Mouse (Mus musculus) heart, embryonic 12.5 days (tissue): ENCODE measurements at regions not wholly inside any gene's neighbourhood (a gene's known extent, or its start where the extent isn't known, plus 50 kb on each side); places are given as distances from the start of the nearest gene placed in this dataset.

Source experiments
- ATAC-seq: fragments of 200-750 bp; cut with Nextera tagmentation; 2 replicates; pipeline ENCODE4 v1.8.0; 2017; ENCODE audit warnings: moderate TSS enrichment, moderate library complexity; ENCODE audit not compliant: insufficient number of reproducible peaks, low FRiP score
- H3K27ac ChIP-seq: fragments of 300-500 bp; sonication (generic); 2 replicates; pipeline ENCODE4 v1.5.1; 2016; ENCODE audit warnings: mild to moderate bottlenecking, moderate library complexity; ENCODE audit not compliant: poor library complexity, severe bottlenecking
- H3K27me3 ChIP-seq: fragments of 300-500 bp; sonication (generic); replicated peaks from 2 replicates; pipeline ENCODE4 v1.6.1; 2016; ENCODE audit warnings: mild to moderate bottlenecking, moderate library complexity
- H3K36me3 ChIP-seq: fragments of 300-500 bp; sonication (generic); 2 replicates; pipeline ENCODE4 v1.6.1; 2016; ENCODE audit warnings: mild to moderate bottlenecking, moderate library complexity
- H3K4me1 ChIP-seq: fragments of 300-500 bp; sonication (generic); replicated peaks from 2 replicates; pipeline ENCODE4 v1.6.1; 2016; ENCODE audit warnings: mild to moderate bottlenecking
- H3K4me2 ChIP-seq: fragments of 300-500 bp; sonication (generic); 2 replicates; pipeline ENCODE4 v1.6.1; 2016; ENCODE audit warnings: mild to moderate bottlenecking, moderate library complexity
- H3K4me3 ChIP-seq: fragments of 300-500 bp; sonication (generic); 2 replicates; pipeline ENCODE4 v1.5.1; 2016; ENCODE audit warnings: mild to moderate bottlenecking
- H3K9ac ChIP-seq: fragments of 300-500 bp; sonication (generic); 2 replicates; pipeline ENCODE4 v1.6.1; 2016; ENCODE audit warnings: mild to moderate bottlenecking, moderate library complexity
- H3K9me3 ChIP-seq: fragments of 300-500 bp; sonication (generic); replicated peaks from 2 replicates; pipeline ENCODE4 v1.6.1; 2016; ENCODE audit warnings: mild to moderate bottlenecking, moderate library complexity
- WGBS: fragments of 180-500 bp; shearing (Covaris S2); methylation state at CpG from one replicate; pipeline ENCODE4 v1.1.7; 2016; 5-methylcytosine and 5-hydroxymethylcytosine counted together

- Histone ChIP-seq H3K36me3 (no peaks in the 10 kb centered on the region), H3K4me1 (peaks cover 25% of the 10 kb centered on the region), H3K4me2 (no peak overlapping the region), H3K4me3 (no peak overlapping the region), H3K9ac (no peak overlapping the region), H3K9me3 (peaks cover under 1% of the 10 kb centered on the region; the same call in 1 of the 2 replicates), H3K27me3 (0 out of 2 replicates have a peak, but pooled peaks cover under 1% of the 10 kb centered on the region), H3K27ac (no peak overlapping the region)
- WGBS: 83% methylated on average over 7 of the region's 7 CpGs
- 0 out of 2 replicates have a peak, but pooled peaks have one; percentile 29 for ATAC-seq
Observed at GRCm38 (mm10) chr6:6290427-6290826, 73.5 kb upstream of the Slc25a13 start.

DNA sequence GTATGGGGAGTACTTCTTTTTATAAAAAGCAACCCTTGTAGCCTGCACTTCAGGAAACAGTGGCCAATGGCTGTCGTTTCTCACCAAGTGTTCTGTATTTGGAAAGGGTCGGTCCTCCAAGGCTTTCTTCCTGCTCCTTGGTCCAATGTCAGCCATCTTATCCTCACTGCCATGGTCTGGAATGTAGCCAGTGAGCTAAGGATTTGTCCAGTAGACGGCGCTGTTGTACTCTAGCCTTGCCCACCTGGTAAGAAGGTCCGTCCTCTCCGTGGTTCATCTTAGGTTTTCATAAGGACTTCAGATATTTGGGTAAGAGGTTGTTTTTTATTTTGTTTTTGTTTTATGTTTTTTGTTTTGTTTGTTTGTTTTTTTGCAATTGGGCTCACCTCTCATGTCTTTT, 72.8 kb upstream of the Slc25a13 start:
- Histone ChIP-seq H3K27me3 (no peaks in the 10 kb centered on the region), H3K9ac (no peak overlapping the region)

DNA sequence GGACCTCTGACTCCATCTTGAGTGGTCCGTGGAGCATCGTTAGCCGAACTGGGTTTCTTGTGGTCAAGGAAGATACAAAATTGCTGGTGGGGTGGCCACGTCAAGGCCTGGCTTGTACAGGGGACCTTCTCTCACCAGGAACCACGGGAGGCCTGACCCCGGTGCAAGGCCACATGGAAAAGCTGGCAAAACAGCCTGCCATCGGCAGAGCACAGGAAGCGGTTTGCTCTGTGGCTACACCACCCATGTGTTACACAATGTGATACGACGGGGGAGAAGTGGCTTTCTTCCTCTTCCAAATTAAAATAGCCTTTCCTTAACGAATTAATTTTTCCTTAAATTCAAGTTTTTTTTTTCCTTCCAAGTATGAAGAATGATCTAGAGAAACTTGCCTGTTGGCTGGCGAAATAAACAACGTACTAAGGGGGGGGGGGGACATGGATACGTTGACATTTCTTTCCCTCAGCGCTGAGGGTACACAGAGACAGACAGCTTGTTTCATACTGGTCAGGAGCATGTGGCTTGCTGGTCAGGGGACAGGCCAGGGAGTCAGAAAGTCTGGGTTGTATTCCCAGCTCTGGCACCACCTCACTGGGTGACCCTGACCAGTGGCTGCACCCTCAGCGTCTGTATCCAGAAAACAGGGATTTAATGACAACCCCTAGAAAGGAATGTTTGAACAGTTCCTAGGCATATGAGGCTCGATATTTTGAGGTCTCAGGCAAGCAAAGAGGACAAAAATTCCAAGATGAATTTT, 64.0 kb upstream of the Slc25a13 start:
- Histone ChIP-seq H3K4me1 (no peaks in the 10 kb centered on the region), H3K36me3 (no peaks in the 10 kb centered on the region), H3K4me2 (no peak overlapping the region), H3K4me3 (no peak overlapping the region), H3K9me3 (peaks cover 12% of the 10 kb centered on the region; the same call in 1 of the 2 replicates), H3K27me3 (no peaks in the 10 kb centered on the region), H3K9ac (no peak overlapping the region), H3K27ac (no peak overlapping the region)
- WGBS: 78% methylated on average over 17 of the region's 17 CpGs
- no peak for ATAC-seq

More for the DNA sequence above, 72.8 kb upstream of the Slc25a13 start:
- Histone ChIP-seq H3K4me3 (no peak overlapping the region), H3K36me3 (no peaks in the 10 kb centered on the region), H3K4me2 (no peak overlapping the region), H3K27ac (no peak overlapping the region), H3K9me3 (no peaks in the 10 kb centered on the region), H3K4me1 (peaks cover 25% of the 10 kb centered on the region)
- ATAC-seq: no peak
- WGBS: 21% methylated on average over 6 of the region's 6 CpGs

DNA sequence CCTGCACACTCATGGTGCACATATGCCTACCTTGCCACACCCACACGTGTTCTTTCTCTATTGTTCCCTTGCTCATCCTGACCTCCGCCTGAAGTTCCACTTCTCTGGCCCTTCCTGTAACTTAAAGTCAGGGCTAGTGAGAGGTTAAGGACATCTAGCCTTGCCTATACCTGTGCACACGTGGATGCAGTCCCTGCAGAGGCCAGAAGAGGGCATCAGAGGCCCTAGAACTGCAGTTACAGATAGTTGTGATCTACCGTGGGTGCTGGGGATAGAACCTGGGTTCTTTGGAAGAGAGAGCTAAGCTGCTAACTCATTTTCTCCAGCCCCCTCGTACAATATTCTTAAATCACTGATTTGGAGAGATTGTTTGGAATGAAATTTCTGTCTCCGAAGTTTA, 62.7 kb upstream of the Slc25a13 start:
- H3K36me3 ChIP-seq: no peaks in the 10 kb centered on the region
- H3K4me3 ChIP-seq: no peak overlapping the region
- no peak overlapping the region for H3K4me2 ChIP-seq
- H3K9ac ChIP-seq: no peak overlapping the region
- no peak for ATAC-seq
- H3K27me3 ChIP-seq: no peaks in the 10 kb centered on the region
- WGBS: 77% methylated on average over 6 of the region's 6 CpGs
- H3K9me3 ChIP-seq: peaks cover 12% of the 10 kb centered on the region; the same call in 1 of the 2 replicates
- H3K27ac ChIP-seq: no peak overlapping the region
- H3K4me1 ChIP-seq: no peaks in the 10 kb centered on the region

GRCm38 (mm10) chr6:6270545-6270944, 53.6 kb upstream of the Slc25a13 start:
- no peak overlapping the region for H3K4me2 ChIP-seq
- H3K4me1 ChIP-seq: no peaks in the 10 kb centered on the region
- no peak overlapping the region for H3K9ac ChIP-seq
- H3K4me3 ChIP-seq: no peak overlapping the region
- no peaks in the 10 kb centered on the region for H3K9me3 ChIP-seq
- H3K36me3 ChIP-seq: no peaks in the 10 kb centered on the region
- H3K27me3 ChIP-seq: no peaks in the 10 kb centered on the region
- H3K27ac ChIP-seq: no peak overlapping the region
- 35% methylated on average over 2 of the region's 2 CpGs for WGBS
- ATAC-seq: no peak
